Comparison of ENCODE assay signal across 23 mouse cellular contexts in genomic region chr1:155692230-155692629, GRCm38 (mm10). TPM values are rescaled to one million over a fixed set of nuclear protein-coding genes. Genes with fewer than 3 reads are reported as not detected.
"Had no signal": no experiment of that assay in that cellular context is flagged by ENCODE, and none has a peak within 500 bp of the region (broad histone marks: within the 10 kb centered on the region; RNA-seq: fewer than 3 reads in every experiment).

No protein-coding gene starts in this region.

- H3K9ac ChIP-seq: liver, embryonic 14.5 days; midbrain, embryonic 12.5 days; neural tube, embryonic 13.5 days; neural tube, embryonic 15.5 days had no signal

- H3K4me3 ChIP-seq: midbrain, embryonic 10.5 days; midbrain, embryonic 12.5 days; myocyte; neural tube, embryonic 13.5 days; neural tube, embryonic 15.5 days had no signal

- H3K27ac ChIP-seq: liver, embryonic 14.5 days; midbrain, embryonic 10.5 days; midbrain, embryonic 12.5 days; neural tube, embryonic 13.5 days; neural tube, embryonic 15.5 days had no signal

- H3K9me3 ChIP-seq: midbrain, embryonic 10.5 days; midbrain, embryonic 12.5 days; neural tube, embryonic 13.5 days; neural tube, embryonic 15.5 days had no signal

- DNase-seq: lung, adult 2 months; lung, postnatal 4 days; midbrain, embryonic 14.5 days; retina, postnatal 1 day; right cerebral cortex, adult 18-20 months; right cerebral cortex, postnatal 25 days; right cerebral cortex, postnatal 4 days; spleen, adult 18-20 months; thymus, adult 18-20 months; thymus, postnatal 14 days; thymus, postnatal 36 days had no signal

- ATAC-seq: midbrain, embryonic 16.5 days had no signal

- H3K4me2 ChIP-seq: midbrain, embryonic 12.5 days; neural tube, embryonic 13.5 days; neural tube, embryonic 15.5 days had no signal

- H3K27me3 ChIP-seq: midbrain, embryonic 12.5 days; neural tube, embryonic 15.5 days had no signal

- H3K4me1 ChIP-seq: midbrain, embryonic 10.5 days; midbrain, embryonic 12.5 days had no signal

- H3K36me3 ChIP-seq: midbrain, embryonic 10.5 days; midbrain, embryonic 12.5 days; neural tube, embryonic 13.5 days; neural tube, embryonic 15.5 days had no signal

RNA-seq across cellular contexts. Expression of gene Lhx4, which starts 59.3 kb away (rescaled TPM):
- total RNA-seq: megakaryocyte-erythroid progenitor cell, adult 5-6 weeks had no signal
- polyA plus RNA-seq: liver, embryonic 14.5 days; liver, embryonic 16.5 days; lung, adult 2 months; lung, embryonic 16.5 days; small intestine, adult 2 months; stomach, embryonic 16.5 days had no signal
